Mouse (Mus musculus) neural tube, embryonic 14.5 days (tissue): Measurements from ENCODE around the gene Gtdc1. TPM values are rescaled to one million over a fixed set of nuclear protein-coding genes. Genes with fewer than 3 reads are reported as not detected.

Experiments used
- ATAC-seq: fragments of 200-750 bp; cut with Nextera tagmentation; 2 replicates; pipeline ENCODE4 v1.8.0; 2017; ENCODE audit warnings: low read depth, mild to moderate bottlenecking, moderate TSS enrichment, moderate library complexity
- H3K27ac ChIP-seq: fragments of 300-500 bp; sonication (generic); 2 replicates; pipeline ENCODE4 v1.5.1; 2014; ENCODE audit warnings: low read depth, mild to moderate bottlenecking, control low read depth, low read length, moderate library complexity, mixed read lengths
- H3K27me3 ChIP-seq: fragments of 300-500 bp; sonication (generic); 2 replicates; pipeline ENCODE4 v1.6.1; 2014; ENCODE audit warnings: low read length; ENCODE audit not compliant: control insufficient read depth, insufficient read depth
- H3K36me3 ChIP-seq: fragments of 300-500 bp; sonication (generic); 2 replicates; pipeline ENCODE4 v1.6.1; 2014; ENCODE audit warnings: low read length, mixed read lengths; ENCODE audit not compliant: control insufficient read depth, insufficient read depth
- H3K4me1 ChIP-seq: fragments of 300-500 bp; sonication (generic); 2 replicates; pipeline ENCODE4 v1.6.1; 2014; ENCODE audit warnings: low read length; ENCODE audit not compliant: control insufficient read depth, insufficient read depth
- H3K4me2 ChIP-seq: fragments of 300-500 bp; sonication (generic); 2 replicates; pipeline ENCODE4 v1.6.1; 2014; ENCODE audit warnings: mild to moderate bottlenecking, low read depth, low read length, control low read depth
- H3K4me3 ChIP-seq: fragments of 300-500 bp; sonication (generic); 2 replicates; pipeline ENCODE4 v1.5.1; 2014; ENCODE audit warnings: low read depth, low read length, control low read depth, mixed read lengths
- H3K9ac ChIP-seq: fragments of 300-500 bp; sonication (generic); replicated peaks from 2 replicates; pipeline ENCODE4 v1.6.1; 2014; ENCODE audit warnings: low read depth, mild to moderate bottlenecking, control low read depth, low read length, mixed read lengths
- H3K9me3 ChIP-seq: fragments of 300-500 bp; sonication (generic); 2 replicates; pipeline ENCODE4 v1.6.1; 2016; ENCODE audit warnings: low read length; ENCODE audit not compliant: control insufficient read depth
- WGBS: fragments of 180-500 bp; shearing (Covaris S2); extraction: QIAGEN DNeasy Blood & Tissue Kit; methylation state at CpG from one replicate; pipeline ENCODE4 v1.1.7; 2014; 5-methylcytosine and 5-hydroxymethylcytosine counted together
- polyA plus RNA-seq: library from polyadenylated mRNA; unstranded; fragments of >200 nt; fragmentation: Nextera tagmentation; extraction: Ambion mirVana; gene quantifications from 2 replicates; pipeline ENCODE4 v1.2.1, GENCODE M21; 2014

Gene Gtdc1
- polyA plus RNA-seq, 1 experiment from 2014 or later, result 28.4 TPM

GRCm38 (mm10) chr2:44659011-44659410 lies 268.4 kb downstream of the Gtdc1 start:
- Histone ChIP-seq H3K4me2 (no peak overlapping the region), H3K27ac (no peak overlapping the region), H3K4me1 (no peaks in the 10 kb centered on the region), H3K36me3 (no peaks in the 10 kb centered on the region), H3K9me3 (no peaks in the 10 kb centered on the region), H3K27me3 (no peaks in the 10 kb centered on the region), H3K4me3 (no peak overlapping the region), H3K9ac (no peak overlapping the region)
- no peak for ATAC-seq

DNA sequence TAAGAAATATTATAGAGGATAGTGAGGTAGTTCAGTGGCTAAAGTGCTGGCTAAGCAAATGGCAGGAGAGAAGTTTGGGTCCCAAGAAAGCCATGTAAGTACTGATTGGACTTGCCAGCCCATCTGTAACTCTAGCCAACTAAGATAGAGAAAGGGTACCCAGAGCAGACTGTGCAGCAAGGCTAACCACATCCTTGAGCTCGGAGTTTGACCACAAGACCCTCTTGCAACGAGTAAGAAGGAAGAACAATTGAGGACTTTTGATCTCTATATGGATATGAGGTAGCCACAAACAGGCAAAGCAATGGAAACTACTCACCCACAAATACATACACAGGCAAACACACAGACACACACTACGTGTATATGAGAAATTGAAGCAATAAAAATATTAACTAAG lies 278.9 kb downstream of the Gtdc1 start:
- H3K4me2 ChIP-seq, result no peak overlapping the region
- H3K9ac ChIP-seq, result no peak overlapping the region
- no peaks in the 10 kb centered on the region for H3K36me3 ChIP-seq
- ATAC-seq, result no peak
- 88% methylated on average over 3 of the region's 3 CpGs for WGBS
- no peaks in the 10 kb centered on the region for H3K9me3 ChIP-seq
- no peak overlapping the region for H3K4me3 ChIP-seq
- H3K27ac ChIP-seq, result no peak overlapping the region
- no peaks in the 10 kb centered on the region for H3K27me3 ChIP-seq
- H3K4me1 ChIP-seq, result no peaks in the 10 kb centered on the region

- no peak overlapping the region for H3K9ac ChIP-seq
- no peaks in the 10 kb centered on the region for H3K36me3 ChIP-seq
- H3K4me1 ChIP-seq, result no peaks in the 10 kb centered on the region
- no peak overlapping the region for H3K27ac ChIP-seq
- no peaks in the 10 kb centered on the region for H3K9me3 ChIP-seq
- no peak overlapping the region for H3K4me3 ChIP-seq
- WGBS, result 84% methylated on average over 6 of the region's 6 CpGs
- H3K4me2 ChIP-seq, result no peak overlapping the region
- H3K27me3 ChIP-seq, result no peaks in the 10 kb centered on the region
- no peak for ATAC-seq
These were observed 281.1 kb downstream of the Gtdc1 start for GRCm38 (mm10) chr2:44646398-44646797.

GRCm38 (mm10) chr2:44639370-44639769 lies 288.1 kb downstream of the Gtdc1 start:
- ATAC-seq, result no peak

GRCm38 (mm10) chr2:44638157-44638556 lies 289.3 kb downstream of the Gtdc1 start:
- 62% methylated on average over 4 of the region's 4 CpGs for WGBS

More at GRCm38 (mm10) chr2:44639370-44639769, 288.1 kb downstream of the Gtdc1 start:
- H3K9ac ChIP-seq, result no peak overlapping the region
- H3K4me1 ChIP-seq, result 0 out of 2 replicates have a peak, but pooled peaks cover under 1% of the 10 kb centered on the region
- no peak overlapping the region for H3K27ac ChIP-seq
- H3K4me2 ChIP-seq, result no peak overlapping the region
- H3K4me3 ChIP-seq, result no peak overlapping the region
- WGBS, result 44% methylated on average over 2 of the region's 2 CpGs
- no peaks in the 10 kb centered on the region for H3K27me3 ChIP-seq
- H3K36me3 ChIP-seq, result no peaks in the 10 kb centered on the region
- H3K9me3 ChIP-seq, result no peaks in the 10 kb centered on the region

GRCm38 (mm10) chr2:44633971-44634370 lies 293.5 kb downstream of the Gtdc1 start:
- 38% methylated on average over 8 of the region's 8 CpGs for WGBS
- H3K36me3 ChIP-seq, result no peaks in the 10 kb centered on the region
- peak overlapping the region; percentile 48; the same call in 1 of the 2 replicates for H3K27ac ChIP-seq
- no peak overlapping the region for H3K4me2 ChIP-seq
- ATAC-seq, result no peak
- no peak overlapping the region for H3K9ac ChIP-seq
- 0 out of 2 replicates have a peak, but pooled peaks cover 2% of the 10 kb centered on the region for H3K4me1 ChIP-seq
- no peaks in the 10 kb centered on the region for H3K9me3 ChIP-seq
- H3K27me3 ChIP-seq, result no peaks in the 10 kb centered on the region
- H3K4me3 ChIP-seq, result no peak overlapping the region

More at GRCm38 (mm10) chr2:44638157-44638556, 289.3 kb downstream of the Gtdc1 start:
- 0 out of 2 replicates have a peak, but pooled peaks cover 2% of the 10 kb centered on the region for H3K4me1 ChIP-seq
- H3K9ac ChIP-seq, result no peak overlapping the region
- no peak overlapping the region for H3K4me2 ChIP-seq
- peak; percentile 40; the same call in 1 of the 2 replicates for ATAC-seq
- no peaks in the 10 kb centered on the region for H3K27me3 ChIP-seq
- H3K36me3 ChIP-seq, result no peaks in the 10 kb centered on the region
- no peak overlapping the region for H3K27ac ChIP-seq
- H3K9me3 ChIP-seq, result no peaks in the 10 kb centered on the region
- H3K4me3 ChIP-seq, result no peak overlapping the region

- ATAC-seq, result peak; percentile 68
- 0 out of 2 replicates have a peak, but pooled peaks cover 2% of the 10 kb centered on the region for H3K4me1 ChIP-seq
- 43% methylated on average over 5 of the region's 5 CpGs for WGBS
- no peaks in the 10 kb centered on the region for H3K36me3 ChIP-seq
- no peak overlapping the region for H3K9ac ChIP-seq
- no peaks in the 10 kb centered on the region for H3K27me3 ChIP-seq
- H3K27ac ChIP-seq, result no peak overlapping the region
- no peak overlapping the region for H3K4me3 ChIP-seq
- H3K9me3 ChIP-seq, result no peaks in the 10 kb centered on the region
- peak overlapping the region; percentile 3; the same call in 1 of the 2 replicates for H3K4me2 ChIP-seq
These were observed 294.4 kb downstream of the Gtdc1 start for GRCm38 (mm10) chr2:44633064-44633463.

- peak overlapping the region; percentile 3; the same call in 1 of the 2 replicates for H3K4me2 ChIP-seq
- 40% methylated on average over 10 of the region's 10 CpGs for WGBS
- no peaks in the 10 kb centered on the region for H3K9me3 ChIP-seq
- no peak overlapping the region for H3K4me3 ChIP-seq
- ATAC-seq, result peak; percentile 77
- no peaks in the 10 kb centered on the region for H3K36me3 ChIP-seq
- H3K27me3 ChIP-seq, result no peaks in the 10 kb centered on the region
- 0 out of 2 replicates have a peak, but pooled peaks cover 2% of the 10 kb centered on the region for H3K4me1 ChIP-seq
- H3K27ac ChIP-seq, result no peak overlapping the region
- H3K9ac ChIP-seq, result no peak overlapping the region
These were observed 294.9 kb downstream of the Gtdc1 start for GRCm38 (mm10) chr2:44632584-44632983.

DNA sequence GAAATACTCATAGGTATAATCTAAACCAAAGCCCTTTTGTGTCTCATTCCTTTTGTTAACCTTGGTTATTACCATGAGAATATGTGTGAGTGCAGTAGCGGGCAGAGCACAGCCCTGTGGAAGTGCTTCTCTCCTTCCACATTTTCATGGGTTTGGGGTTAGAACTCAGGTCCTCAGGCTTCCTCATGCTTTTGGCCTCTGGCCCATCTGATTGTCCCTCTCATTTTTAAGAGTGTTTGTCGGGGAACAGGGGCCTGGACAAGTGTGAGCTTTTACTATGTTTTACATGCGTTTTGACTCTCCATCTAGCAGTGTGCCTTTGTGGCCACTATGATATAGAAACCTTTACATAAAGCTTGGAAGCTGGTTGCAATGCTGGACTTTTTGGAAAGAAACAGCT lies 296.4 kb downstream of the Gtdc1 start:
- H3K4me2 ChIP-seq, result no peak overlapping the region
- no peaks in the 10 kb centered on the region for H3K27me3 ChIP-seq
- H3K4me1 ChIP-seq, result 0 out of 2 replicates have a peak, but pooled peaks cover 2% of the 10 kb centered on the region
- no peak overlapping the region for H3K9ac ChIP-seq
- H3K36me3 ChIP-seq, result no peaks in the 10 kb centered on the region
- no peak overlapping the region for H3K4me3 ChIP-seq
- ATAC-seq, result no peak
- no peak overlapping the region for H3K27ac ChIP-seq
- H3K9me3 ChIP-seq, result no peaks in the 10 kb centered on the region
- 79% methylated on average over 3 of the region's 3 CpGs for WGBS
